Mouse (Mus musculus): ENCODE data around the gene Prox1.

- TF ChIP-seq POLR2A (IDR thresholded peaks at IDR 0.05; ENCODE audit: insufficient read depth, low read depth, low read length) (no peak), CTCF (IDR thresholded peaks at IDR 0.05; ENCODE audit: insufficient read depth, low read depth, low read length) (no peak)
These were observed 8.6 kb downstream of the Prox1 start for GRCm38 (mm10) chr1:190161708-190162465.

Data from olfactory bulb, adult 2 months (tissue).